Mouse (Mus musculus): ENCODE results near the gene Tbx1.

GRCm38 (mm10) chr16:18568599-18568998 is 21.9 kb downstream of the Tbx1 start:
- TF ChIP-seq CTCF (IDR thresholded peaks at IDR 0.05; ENCODE audit: low read depth) (no peak), EP300 (IDR thresholded peaks at IDR 0.05; ENCODE audit: low read depth) (no peak)

Data from liver, postnatal 0 days (tissue).